Mouse (Mus musculus) spleen, adult 18-20 months (tissue): Measurements from ENCODE around the gene Il23a.
A peak's percentile ranks its signal among the peaks of the same experiment; 100 is the strongest.
"Not testable (repeated sequence)": the region's sequence is repeated elsewhere in the genome, so short reads cannot be mapped to it uniquely, and the experiment has no call there.

Experiments used
- DNase-seq, 2 experiments: peaks; one replicate each; pipeline ENCODE4 v3.0.0; 2022; ENCODE audit warnings: mixed read lengths in 2 of 2

The Il23a gene

DNA sequence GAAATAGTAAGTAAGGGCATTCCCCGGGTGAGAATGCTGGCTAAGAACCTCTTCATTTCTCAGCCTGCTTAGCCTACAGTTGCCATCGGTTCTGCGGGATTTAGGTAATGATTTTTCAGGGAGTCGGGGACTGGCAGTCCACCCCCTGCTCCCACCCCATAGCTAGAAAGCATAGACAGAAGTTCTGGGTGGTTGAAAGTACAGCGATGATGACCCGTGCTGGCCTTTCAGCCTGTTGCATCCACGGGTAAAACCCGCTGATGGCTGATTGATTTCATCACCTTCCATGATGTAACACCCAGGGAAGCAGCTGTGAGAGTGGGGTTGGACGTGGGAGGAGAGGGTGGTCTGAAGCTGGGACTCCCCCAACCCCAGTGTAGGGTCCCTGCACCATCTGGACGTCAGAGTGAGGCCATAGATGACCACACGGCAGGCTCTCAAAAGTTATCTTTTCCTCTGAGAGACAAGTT lies at the start of gene Il23a:
Gene Il23a (minus strand): TSS at position 51 of the 470 bp plus-strand sequence.
- DNase-seq: no peak

DNA sequence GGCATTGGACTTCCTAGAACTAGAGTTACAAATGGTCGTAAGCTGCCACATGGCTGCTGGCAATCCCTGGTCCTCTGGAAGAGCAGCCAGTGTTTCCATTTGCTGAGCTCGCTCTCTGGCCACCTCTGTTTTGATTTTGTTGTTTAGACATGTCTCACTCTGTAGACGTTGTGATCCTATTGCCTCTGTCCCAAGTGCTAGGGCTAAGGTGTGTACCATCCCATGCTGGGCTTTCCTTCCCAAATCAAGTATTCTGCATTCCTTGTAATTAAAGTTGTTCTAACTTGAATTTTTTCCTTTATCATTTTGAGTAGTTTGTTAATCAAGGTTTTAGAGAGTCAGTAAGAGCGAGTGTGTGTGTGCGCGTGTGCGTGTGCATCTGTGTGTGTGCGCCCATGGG lies 49.0 kb upstream of the Il23a start:
- no peak for DNase-seq

DNA sequence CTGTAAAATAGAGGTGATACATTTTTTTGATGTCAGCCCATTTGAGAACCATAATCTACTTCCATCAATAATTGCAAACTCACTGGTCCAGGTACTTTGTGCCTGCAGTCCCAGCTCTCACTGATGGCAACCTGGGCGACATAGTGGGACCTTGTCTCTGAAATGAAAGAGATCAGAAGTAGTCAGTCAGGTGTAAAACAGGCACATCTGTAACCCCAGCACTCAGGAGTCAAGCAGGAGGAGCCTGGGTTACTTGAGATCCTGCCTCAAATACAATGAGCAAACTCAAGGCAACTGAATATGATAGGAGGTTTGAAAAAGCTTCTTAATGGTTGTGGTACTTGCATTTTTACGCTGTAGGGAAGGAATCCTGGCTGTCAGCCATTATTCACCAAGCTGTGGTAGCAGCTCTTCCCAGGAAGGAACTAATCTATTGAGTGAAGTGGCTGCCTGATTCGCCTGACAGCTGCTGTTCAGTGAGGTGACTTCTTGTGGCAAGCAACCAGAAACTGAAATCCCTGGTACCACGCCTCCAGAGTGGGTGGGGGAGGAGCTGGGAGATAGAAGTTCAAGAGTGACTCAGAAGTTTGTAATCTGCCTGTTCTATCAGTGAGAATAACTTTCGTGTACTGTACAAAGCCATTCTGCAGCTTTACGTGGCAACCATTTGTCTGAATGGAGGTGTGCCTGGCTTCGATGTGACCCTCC lies 46.2 kb upstream of the Il23a start:
- DNase-seq: peak; percentile 37 to 65

DNA sequence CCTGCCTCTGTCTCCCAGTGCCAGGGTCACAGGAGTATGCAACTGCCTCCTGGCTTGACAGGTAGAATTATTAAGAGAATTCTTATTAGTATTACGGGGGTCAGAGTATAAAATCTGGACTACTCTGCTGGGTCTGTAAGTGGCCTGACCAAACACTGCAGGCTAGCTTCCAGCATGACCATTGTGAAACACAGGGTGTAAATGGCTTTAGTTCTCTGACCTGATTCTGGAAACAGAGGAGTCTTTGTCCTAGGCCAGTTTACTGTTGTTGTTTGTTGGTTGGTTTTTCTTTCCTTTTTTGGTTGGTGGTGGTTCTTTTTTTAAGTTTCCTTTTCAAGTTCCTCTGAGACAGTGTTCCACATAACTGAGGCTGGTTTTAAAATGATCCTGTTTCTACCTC lies 44.9 kb upstream of the Il23a start:
- DNase-seq: no peak

DNA sequence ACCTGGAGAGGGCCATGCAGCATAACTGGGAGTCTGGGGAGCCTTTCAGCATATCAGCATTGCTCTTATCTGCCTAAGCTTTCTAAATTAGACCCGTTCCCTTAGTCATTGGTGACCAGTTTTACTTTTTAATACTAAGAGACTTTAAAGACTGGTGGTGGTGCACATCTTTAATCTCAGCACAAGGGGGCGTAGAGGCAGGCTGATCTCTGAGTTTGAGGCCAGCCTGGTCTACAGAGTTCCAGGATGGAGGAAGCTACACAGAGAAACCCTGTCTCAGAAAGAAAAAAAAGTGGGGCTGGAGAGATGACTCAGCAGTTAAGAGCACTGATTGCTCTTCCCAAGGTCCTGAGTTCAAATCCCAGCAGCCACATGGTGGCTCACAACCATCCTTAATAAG lies 41.7 kb upstream of the Il23a start:
- no peak for DNase-seq

DNA sequence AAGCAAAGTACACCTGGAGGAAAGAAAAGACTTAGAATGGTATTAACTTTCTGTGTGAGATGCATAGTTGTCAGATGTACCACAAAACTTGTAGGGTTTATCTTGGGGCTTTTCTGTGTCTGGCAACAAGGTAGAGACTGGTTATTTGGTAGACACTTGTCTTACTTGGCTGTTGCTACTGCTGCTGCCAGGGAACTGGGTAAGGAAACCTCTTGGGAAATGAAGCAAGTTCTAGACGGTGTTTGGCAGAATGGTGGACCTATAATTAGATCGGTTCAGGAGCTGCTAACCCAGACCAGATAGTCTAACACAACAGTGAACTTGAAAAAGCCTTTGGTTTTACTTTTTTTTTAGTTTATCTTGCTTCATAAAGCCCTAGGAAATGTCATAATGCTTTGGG lies 40.4 kb upstream of the Il23a start:
- DNase-seq: no peak

DNA sequence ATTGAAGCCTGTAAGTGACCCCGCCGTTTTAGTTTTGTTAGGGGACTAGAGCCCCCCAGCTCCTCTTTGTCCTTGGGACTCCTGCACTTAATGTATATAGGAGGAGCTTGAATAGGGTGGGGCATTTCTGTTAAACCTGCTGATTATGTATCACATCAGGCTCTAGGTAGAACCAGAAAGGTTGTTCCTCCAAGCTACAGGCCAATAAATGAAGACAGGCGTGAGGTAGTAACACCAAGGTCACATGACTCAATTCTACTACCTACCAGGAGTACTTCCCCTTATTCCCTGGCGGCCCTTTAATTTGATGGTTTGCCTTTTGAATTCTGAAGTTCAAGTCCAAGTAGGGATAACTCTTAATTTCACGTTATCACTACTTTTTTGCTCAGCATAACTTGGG lies 39.9 kb upstream of the Il23a start:
- no peak for DNase-seq

DNA sequence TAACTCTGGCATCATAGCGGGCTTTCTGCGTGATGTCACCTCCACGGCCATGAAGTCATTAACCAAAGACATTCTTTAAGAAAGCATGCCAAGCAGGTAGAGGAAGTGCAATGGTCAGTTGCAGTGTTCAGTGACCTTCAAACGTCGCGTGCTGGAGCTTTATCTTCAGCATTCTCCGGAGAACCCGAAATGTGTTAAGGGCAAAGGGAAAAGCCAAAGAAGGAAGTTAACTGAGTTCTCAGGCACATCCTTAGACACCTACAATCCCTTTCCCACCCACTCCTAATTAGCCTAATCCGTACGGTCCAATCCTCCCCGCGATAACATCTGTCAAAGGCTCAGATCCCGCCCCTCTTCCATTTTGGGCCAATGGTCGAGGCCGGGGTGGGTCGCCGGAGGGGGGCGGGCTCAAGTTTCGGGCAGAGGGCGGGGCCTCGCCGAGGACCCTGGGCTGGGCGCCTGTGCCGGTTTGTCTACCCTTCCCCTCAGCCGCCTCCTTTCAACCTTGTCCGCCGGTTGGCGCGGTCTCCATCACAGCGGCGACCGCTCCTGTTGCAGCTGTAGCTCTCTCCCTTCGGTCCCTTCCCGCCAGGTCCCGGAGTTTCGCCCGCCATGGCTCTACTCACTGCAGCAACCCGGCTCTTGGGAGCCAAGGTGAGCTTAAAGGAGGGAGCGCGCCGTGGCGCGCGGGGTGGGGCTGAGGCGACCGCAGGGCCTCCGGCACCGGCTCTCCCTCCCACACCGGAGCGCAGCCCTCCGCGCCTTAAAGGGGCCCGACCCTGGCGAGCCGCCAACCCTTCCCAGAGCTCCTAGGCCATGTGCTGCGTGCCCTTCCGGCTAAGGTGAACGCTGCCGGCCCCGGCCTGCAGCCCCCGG lies 39.0 kb upstream of the Il23a start, which contains the start of gene Cs:
Gene Cs (plus strand): TSS at position 429 of the 876 bp plus-strand sequence.
- DNase-seq: peak; percentile 94 to 96

DNA sequence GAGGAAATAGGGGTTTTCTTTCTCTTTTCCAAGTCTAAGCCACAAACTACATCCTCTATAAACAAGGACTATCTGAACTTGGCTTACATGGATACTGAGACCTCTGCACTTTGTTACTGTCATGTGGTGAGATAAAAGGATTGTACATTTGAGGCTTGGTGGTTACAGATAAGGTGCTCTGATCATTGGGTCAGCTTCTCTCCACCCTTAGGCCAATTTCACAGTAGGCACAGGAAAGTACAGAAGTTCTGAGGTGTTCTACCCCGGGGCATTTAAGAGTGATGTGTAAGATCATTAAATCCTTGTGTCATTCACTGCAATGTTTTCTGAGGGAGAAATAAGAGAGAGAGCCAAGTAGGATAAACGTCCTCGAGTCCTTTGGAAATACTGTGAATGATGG lies 38.0 kb upstream of the Il23a start:
- DNase-seq: no peak

DNA sequence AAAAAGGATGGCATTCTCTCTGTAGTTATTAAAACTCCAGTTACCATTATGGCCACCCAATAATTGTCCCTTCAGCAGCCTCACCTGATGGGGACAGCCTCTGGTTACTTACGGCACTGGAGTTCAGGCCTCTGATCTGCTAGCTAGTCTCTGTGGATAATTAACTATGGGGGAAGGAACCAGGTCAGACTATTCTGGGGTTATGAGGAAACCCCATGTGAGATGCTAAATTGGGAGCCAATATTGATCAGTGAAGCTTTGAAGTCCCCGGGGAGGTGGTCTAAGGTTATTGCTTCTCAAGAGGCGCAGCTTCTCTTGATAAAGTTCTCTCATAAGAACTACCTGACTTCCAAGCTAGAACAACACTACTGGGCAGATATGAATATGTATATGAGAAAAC lies 37.6 kb upstream of the Il23a start:
- DNase-seq: no peak

DNA sequence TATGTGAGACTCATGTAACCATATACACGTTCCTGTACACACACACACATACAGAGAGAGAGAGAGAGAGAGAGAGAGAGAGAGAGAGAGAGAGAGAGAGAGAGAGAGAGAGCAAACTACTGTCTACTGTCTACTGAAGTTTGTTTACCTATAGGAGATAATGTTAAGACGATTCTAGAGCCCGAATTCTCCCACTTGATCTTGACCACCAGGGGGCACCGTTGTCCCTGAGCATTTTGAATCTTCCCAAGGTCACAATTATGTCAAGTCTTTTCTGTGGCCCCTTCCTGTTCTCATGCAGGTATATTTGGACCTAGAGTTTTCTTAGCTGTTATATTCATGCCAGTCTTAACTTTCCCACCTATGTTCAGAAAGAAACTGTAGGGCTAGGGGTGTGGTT lies 37.0 kb upstream of the Il23a start:
- peak; percentile 61 to 86 for DNase-seq

DNA sequence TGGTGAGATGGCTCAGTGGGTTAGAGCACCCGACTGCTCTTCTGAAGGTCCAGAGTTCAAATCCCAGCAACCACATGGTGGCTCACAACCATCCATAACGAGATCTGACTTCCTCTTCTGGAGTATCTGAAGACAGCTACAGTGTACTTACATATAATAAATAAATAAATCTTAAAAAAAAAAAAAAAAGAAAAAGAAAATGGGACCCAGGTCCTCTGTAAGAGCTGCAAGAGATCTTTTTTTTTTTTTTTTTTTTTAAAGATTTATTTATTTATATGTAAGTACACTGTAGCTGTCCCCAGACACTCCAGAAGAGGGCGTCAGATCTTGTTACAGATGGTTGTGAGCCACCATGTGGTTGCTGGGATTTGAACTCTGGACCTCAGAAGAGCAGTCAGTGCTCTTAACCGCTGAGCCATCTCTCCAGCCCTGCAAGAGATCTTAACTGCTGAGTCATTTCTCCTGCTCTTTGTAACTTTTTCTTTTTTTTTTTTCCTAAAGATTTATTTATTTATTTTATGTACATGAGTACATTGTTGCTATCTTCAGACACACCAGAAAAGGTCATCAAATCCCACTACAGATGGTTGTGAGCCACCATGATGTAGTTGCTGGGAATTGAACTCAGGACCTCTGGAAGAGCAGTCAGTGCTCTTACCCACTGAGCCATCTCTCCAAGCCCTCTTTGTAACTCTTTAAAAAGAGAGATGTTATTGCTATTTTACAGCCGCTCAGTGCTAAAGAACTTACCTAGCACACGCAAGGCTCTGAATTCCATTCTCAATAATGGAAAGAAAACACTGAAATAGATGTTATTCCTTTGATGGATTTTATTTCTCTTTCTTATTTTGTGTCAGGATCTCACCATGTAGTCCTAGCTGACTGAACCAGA lies 34.1 kb upstream of the Il23a start:
- not testable (repeated sequence) for DNase-seq

DNA sequence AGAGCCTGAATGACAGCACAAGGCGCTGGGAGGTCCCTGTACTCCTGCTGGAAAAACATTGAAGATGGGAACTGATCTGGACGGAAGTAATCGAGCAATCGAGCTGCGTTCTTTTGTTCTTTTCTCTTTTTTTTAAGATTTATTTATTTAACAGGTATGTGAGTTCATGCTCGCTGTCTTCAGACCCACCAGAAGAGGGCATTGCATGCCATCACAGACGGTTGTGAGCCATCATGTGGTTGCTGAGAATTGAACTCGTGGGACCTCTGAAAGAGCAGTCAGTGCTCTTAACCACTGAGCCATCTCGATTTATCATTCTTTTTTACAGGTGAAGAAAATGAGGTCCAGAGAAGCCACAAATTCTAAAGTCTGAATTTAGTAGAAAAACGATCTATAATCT lies 29.1 kb upstream of the Il23a start:
- no peak for DNase-seq

DNA sequence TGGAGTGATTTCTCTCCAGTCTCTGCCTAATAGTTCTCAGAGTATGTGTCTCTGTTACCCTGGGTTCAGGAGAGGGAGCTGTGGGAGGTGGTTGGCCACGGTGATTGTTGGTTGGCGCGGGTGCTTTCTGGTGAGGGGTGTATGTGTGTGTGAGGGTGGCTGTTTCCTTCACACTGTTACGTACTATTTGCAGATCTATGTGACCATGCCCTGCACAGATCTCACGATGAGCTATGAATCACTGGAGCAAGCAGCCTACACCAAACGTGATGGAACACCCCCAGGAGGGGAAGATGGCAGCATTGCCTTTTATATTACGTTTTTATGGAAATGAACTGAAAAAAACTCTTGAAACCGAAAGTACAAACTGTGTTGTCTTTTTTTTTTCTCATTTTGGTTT lies 28.3 kb upstream of the Il23a start:
- DNase-seq: no peak

DNA sequence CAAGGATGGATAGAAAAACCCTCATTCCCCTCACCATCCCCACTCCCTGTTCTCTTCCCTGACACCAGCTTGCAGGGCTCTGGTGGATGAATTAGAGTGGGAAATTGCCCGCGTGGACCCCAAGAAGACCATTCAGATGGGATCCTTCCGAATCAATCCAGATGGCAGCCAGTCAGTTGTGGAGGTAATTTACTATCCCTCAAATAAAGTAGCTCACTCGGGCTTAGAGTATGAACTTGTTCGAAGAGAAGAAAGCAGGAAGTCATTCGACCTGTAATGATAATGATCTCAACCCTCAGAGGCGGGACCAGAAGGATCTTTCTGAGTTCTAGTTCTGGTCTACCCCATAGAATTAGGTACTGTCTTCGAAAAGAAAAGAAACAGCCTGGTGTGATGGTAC lies 25.0 kb upstream of the Il23a start:
- DNase-seq: no peak

DNA sequence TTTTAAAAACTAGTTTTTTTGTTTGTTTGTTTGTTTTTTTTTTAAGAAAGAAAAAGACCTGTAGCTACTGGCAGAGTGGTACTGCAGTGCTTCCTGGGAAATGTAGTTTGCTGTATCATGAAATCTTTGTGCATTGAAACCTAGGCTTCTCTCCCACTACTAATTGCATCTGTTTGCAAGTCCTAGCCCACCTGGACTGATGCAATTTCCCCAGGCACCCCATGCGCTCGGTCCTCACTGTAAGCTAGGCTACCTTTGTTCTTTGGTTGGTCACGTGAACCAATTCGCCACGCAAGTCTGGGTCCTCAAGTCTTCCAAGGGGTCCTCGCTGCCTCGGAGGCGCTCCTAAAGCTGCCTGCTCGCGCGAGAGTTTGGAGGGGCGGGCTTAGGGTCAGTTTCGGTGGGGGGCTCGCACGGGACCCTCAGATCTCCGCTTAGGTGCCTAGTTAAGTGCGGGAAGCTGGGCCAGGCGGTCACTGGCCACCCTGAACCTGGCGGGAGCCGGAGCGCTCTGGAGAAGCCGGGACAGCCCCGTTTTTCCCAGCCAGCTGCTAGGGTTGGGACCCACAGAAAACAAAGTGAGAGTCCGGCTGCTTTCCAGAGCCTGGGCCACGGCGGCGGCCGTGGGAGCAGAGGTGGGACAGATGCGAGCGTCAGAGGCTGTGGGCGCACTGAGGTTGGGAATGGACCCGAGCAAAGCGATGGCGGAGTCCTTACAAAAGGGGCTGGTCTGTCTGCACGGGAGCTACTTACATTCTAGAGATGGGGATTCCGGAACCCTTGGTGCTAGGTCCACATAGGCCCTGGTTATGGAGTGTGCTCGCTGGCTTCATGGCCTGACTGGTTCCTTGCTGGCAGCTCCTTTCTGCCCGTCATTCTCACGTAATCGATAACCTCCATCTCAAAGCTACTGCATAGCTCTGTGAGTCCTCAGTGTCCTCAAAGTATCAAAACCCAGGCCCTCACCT lies 23.9 kb upstream of the Il23a start, which contains the start of gene Cnpy2:
Gene Cnpy2 (plus strand): TSS at position 319 of the 968 bp plus-strand sequence.
- DNase-seq: peak; percentile 58 to 72

DNA sequence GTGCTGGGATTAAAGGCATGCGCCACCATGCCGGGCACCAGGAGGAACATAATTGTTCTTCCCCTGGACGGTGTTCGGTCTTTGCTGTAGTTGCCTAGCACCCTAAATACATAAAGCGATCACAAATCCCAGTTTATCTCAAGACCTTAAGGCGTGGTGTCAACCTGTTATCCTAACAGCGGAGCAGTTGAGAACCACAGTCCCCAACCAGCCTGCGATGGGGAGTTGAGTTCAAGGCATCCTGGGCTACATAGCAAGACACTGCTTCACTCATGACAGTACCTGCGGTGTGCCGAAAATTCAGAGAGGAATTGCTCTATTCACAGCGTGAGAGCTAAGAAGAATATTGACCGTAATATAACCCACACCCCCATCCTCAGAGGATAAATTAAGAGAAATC lies 23.1 kb upstream of the Il23a start:
- no peak for DNase-seq

DNA sequence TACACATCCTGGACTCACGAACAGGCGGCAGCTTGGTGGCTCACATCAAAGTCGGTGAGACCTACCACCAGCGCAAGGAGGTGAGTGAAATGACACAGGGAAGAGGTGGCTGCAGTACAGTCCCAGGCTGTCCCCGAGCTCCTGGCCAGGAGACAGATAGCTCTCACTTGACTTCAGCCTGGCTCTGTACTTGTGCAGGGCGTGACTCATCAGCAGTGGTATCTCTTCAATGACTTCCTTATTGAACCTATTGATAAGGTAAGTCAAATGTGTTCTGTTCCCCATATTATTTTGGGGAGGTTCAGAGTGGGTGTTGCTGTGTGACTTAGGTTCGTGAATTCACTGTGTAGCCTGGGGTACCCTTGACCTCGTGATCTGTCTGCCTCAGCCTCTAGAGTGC lies 17.0 kb upstream of the Il23a start:
- DNase-seq: no peak

DNA sequence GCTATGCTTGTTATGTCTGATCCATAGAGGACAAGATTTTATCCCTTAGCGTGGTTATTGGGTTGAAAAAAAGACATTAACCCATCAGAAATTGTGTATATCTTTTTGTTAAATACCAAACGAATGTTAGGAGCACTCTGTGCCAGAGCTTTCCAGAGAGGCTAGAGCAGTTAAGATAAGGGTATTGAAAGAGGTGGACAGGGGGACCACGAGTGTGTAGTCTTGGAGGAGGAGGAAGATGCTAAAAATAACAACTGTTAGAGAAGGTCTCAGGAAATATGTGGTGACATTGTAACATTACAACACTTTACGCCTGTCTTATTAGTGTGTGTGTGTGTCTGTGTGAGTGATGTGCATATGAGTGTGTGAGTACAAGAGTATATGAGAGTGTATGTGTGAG lies 12.3 kb upstream of the Il23a start:
- DNase-seq: no peak

DNA sequence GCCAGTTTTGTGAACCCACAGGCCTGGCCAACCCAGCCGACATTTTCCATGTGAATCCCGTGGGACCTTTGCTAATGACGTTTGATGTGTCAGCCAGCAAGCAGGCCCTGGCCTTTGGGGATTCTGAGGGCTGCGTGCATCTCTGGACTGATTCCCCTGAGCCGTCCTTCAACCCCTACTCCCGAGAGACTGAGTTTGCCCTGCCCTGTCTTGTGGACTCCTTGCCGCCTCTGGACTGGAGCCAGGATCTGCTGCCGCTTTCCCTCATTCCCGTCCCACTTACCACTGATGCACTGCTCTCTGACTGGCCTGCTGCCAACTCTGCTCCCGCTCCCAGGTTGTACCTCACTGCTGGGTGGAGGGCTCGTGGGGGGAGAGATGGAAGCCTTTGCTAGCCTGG lies 11.6 kb upstream of the Il23a start:
- DNase-seq: no peak

DNA sequence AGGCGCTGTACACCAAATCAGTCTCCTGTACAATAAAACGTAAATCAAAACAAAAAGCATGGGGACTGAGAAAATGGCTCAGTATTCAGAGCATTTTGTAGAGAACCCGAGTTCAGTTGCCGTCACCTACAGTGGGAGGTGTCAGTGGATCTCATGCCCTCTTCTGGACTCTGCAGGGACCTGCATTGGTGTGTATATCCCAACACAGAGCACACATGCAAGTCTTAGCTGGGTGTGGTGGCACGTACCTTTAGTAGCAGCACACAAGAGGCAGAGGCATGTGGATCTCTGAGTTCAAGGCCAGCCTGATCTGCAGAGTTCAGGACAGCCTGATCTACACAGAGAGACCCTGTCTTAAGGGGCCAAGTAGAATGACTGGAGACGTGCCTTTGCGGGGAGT lies 11.1 kb upstream of the Il23a start:
- no peak for DNase-seq
